In the genomic region with DNA sequence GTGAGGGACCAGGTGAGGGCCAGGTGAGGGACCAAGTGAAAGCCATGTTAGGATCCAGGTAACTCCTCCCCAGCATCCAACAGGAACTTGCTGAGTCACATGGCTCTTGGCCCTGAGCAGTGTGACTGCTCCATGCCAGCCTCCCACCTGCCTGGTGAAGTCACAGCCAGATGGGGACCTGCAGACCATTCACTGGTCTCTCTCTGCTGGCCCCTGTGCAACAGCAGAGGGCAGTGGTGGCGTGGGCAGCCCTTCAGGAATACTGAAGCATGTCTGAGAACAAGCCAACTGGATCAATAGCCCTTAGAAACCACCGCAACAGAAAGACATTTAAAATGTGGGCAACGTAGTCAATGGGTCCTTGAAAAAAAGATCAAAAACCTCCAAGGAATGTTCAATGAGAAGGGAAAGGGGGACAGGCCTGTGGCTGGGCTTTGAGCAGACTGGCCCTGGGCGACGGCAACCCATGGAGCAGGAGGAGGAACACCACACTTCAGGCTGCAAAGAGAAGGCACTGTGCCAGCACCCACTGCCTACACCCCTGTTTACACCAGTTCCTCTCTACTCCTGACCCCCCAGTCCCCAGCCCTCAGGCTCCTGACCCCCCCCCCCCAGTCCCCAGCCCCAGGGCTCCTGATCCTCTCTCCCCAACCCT, we compare ENCODE assay signal across 12 mouse cellular contexts. TPM values are rescaled to one million over a fixed set of nuclear protein-coding genes. Genes with fewer than 3 reads are reported as not detected.
DNase-seq lines count a peak whose midpoint lies in the region; ATAC-seq and TF ChIP-seq lines count a peak whose summit lies in the region.
"Had no signal": no experiment of that assay in that cellular context is flagged by ENCODE, and none has a peak within 500 bp of the region (broad histone marks: within the 10 kb centered on the region; RNA-seq: fewer than 3 reads in every experiment).

No protein-coding gene starts in this region.

- ATAC-seq in hindbrain, postnatal 0 days: peak; percentile 76
- no peak for ATAC-seq in erythroblast, adult 5-6 weeks (replicated peaks; ENCODE audit: low FRiP score, poor library complexity, severe bottlenecking)

- peak; percentile 25; the same call in 1 of the 2 replicates for TF ChIP-seq CTCF in cerebellum, adult 2 months (IDR thresholded peaks at IDR 0.05; ENCODE audit: borderline replicate concordance, insufficient read depth, low read depth, low read length)
- TF ChIP-seq CTCF in hindbrain, postnatal 0 days (IDR thresholded peaks at IDR 0.05; ENCODE audit: low read depth): peak; percentile 70
- no peak for TF ChIP-seq CTCF in olfactory bulb, adult 2 months (IDR thresholded peaks at IDR 0.05; ENCODE audit: insufficient read depth, low read depth, low read length)

- H3K27me3 ChIP-seq in cerebellum, adult 2 months (ENCODE audit: control insufficient read depth, insufficient read depth, low read length): no peaks in the 10 kb centered on the region
- no peaks in the 10 kb centered on the region for H3K27me3 ChIP-seq in hindbrain, postnatal 0 days (ENCODE audit: insufficient read depth, low read length)
- H3K27me3 ChIP-seq: lung, embryonic 15.5 days had no signal

- peak in 1 of 2 experiments; percentile 72 for DNase-seq in cerebellum, adult 2 months
- no peak for DNase-seq in cerebellum, adult 11-12 months
- DNase-seq in kidney, postnatal 4 days: peak; percentile 39 to 52
- DNase-seq in kidney, adult 9 months: no peak
- DNase-seq in hindbrain, postnatal 0 days (ENCODE audit: low spot score): peak; percentile 69
- DNase-seq in left cerebral cortex, adult 11 months (ENCODE audit: low spot score): no peak
- DNase-seq: cerebellum, adult 18-20 months; thymus, postnatal 25 days had no signal

- no peak overlapping the region for H3K4me3 ChIP-seq in cerebellum, adult 2 months (replicated peaks; ENCODE audit: insufficient read depth, low read depth, low read length)
- H3K4me3 ChIP-seq in hindbrain, postnatal 0 days (ENCODE audit: low read length): no peak overlapping the region
- no peak overlapping the region for H3K4me3 ChIP-seq in olfactory bulb, adult 2 months (ENCODE audit: insufficient read depth, low read depth, low read length)
- H3K4me3 ChIP-seq: lung, embryonic 15.5 days; myocyte had no signal

- no peaks in the 10 kb centered on the region for H3K36me3 ChIP-seq in hindbrain, postnatal 0 days (ENCODE audit: insufficient read depth, low read length)
- H3K36me3 ChIP-seq: lung, embryonic 15.5 days had no signal

- peaks cover 82% of the 10 kb centered on the region for H3K4me1 ChIP-seq in cerebellum, adult 2 months (ENCODE audit: control insufficient read depth, insufficient read depth, low read length)
- H3K4me1 ChIP-seq in hindbrain, postnatal 0 days (ENCODE audit: insufficient read depth, low read length): peaks cover 16% of the 10 kb centered on the region
- H3K4me1 ChIP-seq in olfactory bulb, adult 2 months (ENCODE audit: control insufficient read depth, insufficient read depth, low read length): peaks cover 53% of the 10 kb centered on the region
- H3K4me1 ChIP-seq: lung, embryonic 15.5 days had no signal

- H3K9ac ChIP-seq in hindbrain, postnatal 0 days (replicated peaks; ENCODE audit: low read length): no peak overlapping the region
- H3K9ac ChIP-seq: lung, embryonic 15.5 days had no signal

- WGBS in cerebellum, adult 2 months: 11% methylated on average over 5 of the region's 5 CpGs
- WGBS in hindbrain, postnatal 0 days: 23% methylated on average over 5 of the region's 5 CpGs
- 28% methylated on average over 5 of the region's 5 CpGs for WGBS in olfactory bulb, adult 2 months

- H3K9me3 ChIP-seq in hindbrain, postnatal 0 days (ENCODE audit: low read length): no peaks in the 10 kb centered on the region
- H3K9me3 ChIP-seq: lung, embryonic 15.5 days had no signal

- H3K4me2 ChIP-seq in hindbrain, postnatal 0 days (ENCODE audit: low read depth, low read length): no peak overlapping the region
- H3K4me2 ChIP-seq: lung, embryonic 15.5 days had no signal

- no peak for TF ChIP-seq POLR2A in cerebellum, adult 2 months (IDR thresholded peaks at IDR 0.05; ENCODE audit: borderline replicate concordance, insufficient read depth, low read length)
- no peak for TF ChIP-seq POLR2A in olfactory bulb, adult 2 months (IDR thresholded peaks at IDR 0.05; ENCODE audit: insufficient read depth, low read depth, low read length)

- peak overlapping the region; percentile 49; the same call in 1 of the 2 replicates for H3K27ac ChIP-seq in cerebellum, adult 2 months (ENCODE audit: insufficient read depth, low read length)
- H3K27ac ChIP-seq in hindbrain, postnatal 0 days: peak overlapping the region; percentile 42; the same call in 1 of the 2 replicates
- H3K27ac ChIP-seq in olfactory bulb, adult 2 months (ENCODE audit: insufficient read depth, low read depth, low read length): peak overlapping the region; percentile 33; the same call in 1 of the 2 replicates
- H3K27ac ChIP-seq: lung, embryonic 15.5 days had no signal

RNA-seq across cellular contexts. Expression of a gene that starts 36.0 kb away (rescaled TPM):
- polyA plus RNA-seq in cerebellum, adult 2 months (2012; rRNA removed): 163 and 201 TPM in 2 replicates
- 50.0 and 52.6 TPM in 2 replicates for total RNA-seq in hindbrain, postnatal 0 days (2014; rRNA removed)
- polyA plus RNA-seq in hindbrain, postnatal 0 days (2015; fragmentation: Nextera tagmentation; extraction: Ambion mirVana): 75.5 and 76.8 TPM in 2 replicates
- polyA plus RNA-seq in olfactory bulb, adult 2 months (2012; ENCODE audit: insufficient read depth, insufficient read length, low replicate concordance, missing spikeins): 164 TPM in 1 of 2 replicates, not detected in the other
- total RNA-seq in erythroblast, adult 5-6 weeks (2015; ENCODE audit: low replicate concordance): not detected in 2 replicates
- not detected in 2 replicates for total RNA-seq in erythroblast, adult 5-6 weeks (2017; ENCODE audit: low replicate concordance)
- polyA plus RNA-seq: myocyte had no signal

Comparison
In these comparisons a context has a peak if more than half of its experiments do, and no peak if none do; other contexts are left out.
1. DNase-seq: peak in kidney, postnatal 4 days (2 of 2) and hindbrain, postnatal 0 days (single experiment); none in cerebellum, adult 11-12 months (single experiment), kidney, adult 9 months (single experiment) and left cerebral cortex, adult 11 months (single experiment).
2. Peak in every context shown above with its lines, with median percentiles within 50 percentile points of each other: H3K27ac ChIP-seq.